Mouse (Mus musculus): ENCODE results near the gene Acot7. TPM values are rescaled to one million over a fixed set of nuclear protein-coding genes. Genes with fewer than 3 reads are reported as not detected.

Acot7 gene
- polyA plus RNA-seq, 1 experiment from 2014 or later, result 480 TPM

DNA sequence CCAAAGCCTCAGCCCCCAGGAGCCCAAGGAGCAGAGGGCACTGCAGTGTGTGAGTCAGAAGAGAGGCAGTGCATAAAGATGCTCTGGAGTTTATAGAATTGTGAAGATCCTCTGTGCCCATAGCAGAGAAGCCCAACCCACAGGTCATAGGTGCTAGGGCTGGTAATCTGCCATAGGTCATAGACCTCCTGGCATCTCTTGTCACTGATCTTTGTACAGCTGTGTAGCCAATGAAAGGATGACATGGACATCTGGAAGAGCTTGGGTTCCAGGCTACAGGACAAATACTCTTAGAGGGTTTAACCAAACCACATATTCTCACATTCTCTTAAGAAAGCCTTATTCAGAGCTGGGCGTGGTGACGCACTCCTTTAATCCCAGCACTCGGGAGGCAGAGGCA is 41.7 kb downstream of the Acot7 start:
- 95% methylated on average over 3 of the region's 3 CpGs for WGBS
- H3K27me3 ChIP-seq (ENCODE audit: control insufficient read depth, insufficient read depth, low read depth, low read length), result no peaks in the 10 kb centered on the region; the same call in 1 of the 2 replicates
- H3K9ac ChIP-seq (ENCODE audit: low read depth, low read length), result no peak overlapping the region
- peaks cover 25% of the 10 kb centered on the region for H3K4me1 ChIP-seq (ENCODE audit: control insufficient read depth, insufficient read depth, low read length)
- no peak overlapping the region for H3K4me3 ChIP-seq (ENCODE audit: low read depth, low read length)
- no peak overlapping the region for H3K4me2 ChIP-seq (ENCODE audit: low read length)
- ATAC-seq, result no peak
- H3K9me3 ChIP-seq (replicated peaks; ENCODE audit: control insufficient read depth, low read length, poor library complexity, severe bottlenecking), result no peaks in the 10 kb centered on the region
- H3K27ac ChIP-seq (ENCODE audit: low read length), result no peak overlapping the region
- peaks cover 7% of the 10 kb centered on the region; the same call in 1 of the 2 replicates for H3K36me3 ChIP-seq (ENCODE audit: control insufficient read depth, insufficient read depth, low read length)

DNA sequence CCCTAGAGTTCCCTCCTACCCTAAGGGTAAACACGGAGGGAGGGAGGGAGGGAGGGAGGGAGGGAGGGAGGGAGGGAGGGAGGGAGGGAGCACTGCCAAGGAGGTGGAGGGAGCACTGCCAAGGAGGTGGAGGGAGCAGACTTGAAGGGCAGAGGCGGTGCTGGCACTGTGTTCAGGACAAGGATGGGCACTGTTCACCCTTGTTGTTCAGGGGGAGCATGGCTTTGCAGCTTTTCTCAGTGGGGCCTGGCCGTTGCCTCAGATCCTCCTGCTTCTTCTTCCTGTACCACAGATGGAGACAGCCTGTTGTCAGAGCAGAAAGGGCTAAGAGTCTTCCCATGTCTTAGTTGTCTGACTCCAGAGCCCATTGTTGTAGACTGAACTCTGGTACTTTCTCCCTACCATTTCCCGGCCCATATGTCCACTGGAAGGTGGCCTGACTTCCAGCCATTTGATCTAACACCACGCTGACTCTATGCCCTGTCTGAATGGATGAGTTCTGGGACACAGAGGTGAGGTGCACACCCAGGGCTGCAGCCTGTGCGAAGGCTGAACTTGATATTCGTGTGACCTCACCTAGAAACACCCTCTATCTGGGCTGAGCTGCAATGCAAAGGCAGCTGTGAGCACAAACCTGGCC is 43.0 kb downstream of the Acot7 start:
- Histone ChIP-seq H3K36me3 (ENCODE audit: control insufficient read depth, insufficient read depth, low read length) (peaks cover 10% of the 10 kb centered on the region), H3K27ac (ENCODE audit: low read length) (peak overlapping the region; percentile 90), H3K27me3 (ENCODE audit: control insufficient read depth, insufficient read depth, low read depth, low read length) (no peaks in the 10 kb centered on the region; the same call in 1 of the 2 replicates), H3K4me2 (ENCODE audit: low read length) (peak overlapping the region; percentile 17), H3K9ac (ENCODE audit: low read depth, low read length) (peak overlapping the region; percentile 48; the same call in 1 of the 2 replicates), H3K4me1 (ENCODE audit: control insufficient read depth, insufficient read depth, low read length) (peaks cover 25% of the 10 kb centered on the region), H3K9me3 (replicated peaks; ENCODE audit: control insufficient read depth, low read length, poor library complexity, severe bottlenecking) (no peaks in the 10 kb centered on the region), H3K4me3 (ENCODE audit: low read depth, low read length) (no peak overlapping the region)
- WGBS, result 34% methylated on average over 6 of the region's 7 CpGs
- ATAC-seq, result peak; percentile 33; the same call in 1 of the 2 replicates

DNA sequence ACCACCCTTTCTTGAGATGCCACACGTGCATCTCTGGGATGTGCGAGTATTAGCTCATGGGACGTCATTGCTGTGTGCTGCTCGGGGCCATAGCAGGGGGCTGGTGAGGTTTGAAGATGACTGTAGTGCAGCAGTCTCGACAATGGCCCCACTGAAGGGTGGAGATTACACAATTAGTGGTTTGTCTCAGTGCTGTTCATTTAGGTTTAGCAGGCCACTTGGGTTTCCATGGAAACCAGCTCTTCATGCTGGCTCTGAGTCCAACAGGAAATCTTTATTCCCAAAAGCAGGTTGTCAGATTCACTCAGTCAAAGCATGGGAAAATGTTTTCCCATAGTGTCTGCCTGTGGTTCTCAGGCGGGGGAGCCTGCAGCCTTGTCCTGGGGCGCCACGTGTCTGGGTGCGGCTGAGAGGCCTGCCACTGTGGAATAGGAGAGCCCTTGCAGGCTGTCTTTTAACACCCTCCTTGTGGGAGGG is 43.5 kb downstream of the Acot7 start:
- Histone ChIP-seq H3K4me3 (ENCODE audit: low read depth, low read length) (no peak overlapping the region), H3K27ac (ENCODE audit: low read length) (peak overlapping the region; percentile 90), H3K4me1 (ENCODE audit: control insufficient read depth, insufficient read depth, low read length) (peaks cover 25% of the 10 kb centered on the region), H3K9me3 (replicated peaks; ENCODE audit: control insufficient read depth, low read length, poor library complexity, severe bottlenecking) (no peaks in the 10 kb centered on the region), H3K4me2 (ENCODE audit: low read length) (peak overlapping the region; percentile 17), H3K9ac (ENCODE audit: low read depth, low read length) (peak overlapping the region; percentile 48; the same call in 1 of the 2 replicates), H3K27me3 (ENCODE audit: control insufficient read depth, insufficient read depth, low read depth, low read length) (no peaks in the 10 kb centered on the region; the same call in 1 of the 2 replicates), H3K36me3 (ENCODE audit: control insufficient read depth, insufficient read depth, low read length) (peaks cover 10% of the 10 kb centered on the region)
- ATAC-seq, result peak; percentile 79
- WGBS, result 4% methylated on average over 9 of the region's 9 CpGs

DNA sequence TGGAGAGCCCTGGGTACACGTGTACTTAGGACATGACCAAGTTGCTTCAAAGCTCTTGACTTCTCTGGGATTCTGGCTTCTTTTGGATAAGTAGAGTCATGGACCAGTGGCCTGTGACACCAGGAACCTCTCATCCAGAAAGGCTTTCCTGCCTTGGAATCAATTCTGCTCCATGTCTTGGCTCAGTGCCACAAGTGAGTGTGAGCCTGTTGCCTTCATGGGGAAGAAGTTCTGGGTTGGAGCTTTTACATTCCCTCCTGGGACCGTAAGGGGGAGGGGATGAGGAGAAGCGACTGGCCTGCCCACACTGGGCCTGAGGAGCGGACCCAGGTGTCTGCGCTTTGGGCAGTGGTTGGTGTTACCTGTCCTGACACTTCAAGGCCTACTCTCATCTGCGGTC is 44.2 kb downstream of the Acot7 start:
- Histone ChIP-seq H3K27me3 (ENCODE audit: control insufficient read depth, insufficient read depth, low read depth, low read length) (no peaks in the 10 kb centered on the region), H3K9ac (ENCODE audit: low read depth, low read length) (no peak overlapping the region)
- 0 out of 2 replicates have a peak, but pooled peaks have one; percentile 1 for ATAC-seq

DNA sequence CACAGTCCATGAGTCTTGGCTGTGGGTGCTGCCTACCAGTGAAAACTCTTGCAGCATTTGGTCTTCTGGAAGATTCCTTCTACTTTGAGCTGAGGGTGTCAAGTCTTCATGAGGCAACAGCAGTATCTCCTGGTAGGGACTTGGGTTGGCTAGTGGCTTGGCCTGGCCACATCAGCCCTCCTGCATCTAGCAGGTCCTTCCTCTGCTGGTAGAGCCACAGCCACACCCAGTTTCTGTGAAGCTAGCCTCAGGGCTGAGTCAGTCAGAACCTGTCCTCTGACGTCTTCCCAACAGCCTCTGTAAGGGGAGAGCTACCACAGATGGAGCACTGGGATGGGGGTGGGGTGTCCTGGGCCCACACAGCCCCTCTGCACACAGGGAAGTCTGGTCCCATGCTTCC is 44.6 kb downstream of the Acot7 start:
- peaks cover 10% of the 10 kb centered on the region for H3K36me3 ChIP-seq (ENCODE audit: control insufficient read depth, insufficient read depth, low read length)
- no peak overlapping the region; the same call in 1 of the 2 replicates for H3K27ac ChIP-seq (ENCODE audit: low read length)
- H3K4me2 ChIP-seq (ENCODE audit: low read length), result no peak overlapping the region
- peaks cover 25% of the 10 kb centered on the region for H3K4me1 ChIP-seq (ENCODE audit: control insufficient read depth, insufficient read depth, low read length)
- H3K9me3 ChIP-seq (replicated peaks; ENCODE audit: control insufficient read depth, low read length, poor library complexity, severe bottlenecking), result no peaks in the 10 kb centered on the region
- WGBS, result 88% methylated on average over 1 of the region's 1 CpGs
- no peak overlapping the region for H3K4me3 ChIP-seq (ENCODE audit: low read depth, low read length)
- no peaks in the 10 kb centered on the region for H3K27me3 ChIP-seq (ENCODE audit: control insufficient read depth, insufficient read depth, low read depth, low read length)
- no peak overlapping the region for H3K9ac ChIP-seq (ENCODE audit: low read depth, low read length)
- no peak for ATAC-seq

More for the DNA sequence above, 44.2 kb downstream of the Acot7 start:
- Histone ChIP-seq H3K9me3 (replicated peaks; ENCODE audit: control insufficient read depth, low read length, poor library complexity, severe bottlenecking) (no peaks in the 10 kb centered on the region), H3K27ac (ENCODE audit: low read length) (peak overlapping the region; percentile 90), H3K4me1 (ENCODE audit: control insufficient read depth, insufficient read depth, low read length) (peaks cover 25% of the 10 kb centered on the region), H3K4me2 (ENCODE audit: low read length) (no peak overlapping the region), H3K4me3 (ENCODE audit: low read depth, low read length) (no peak overlapping the region), H3K36me3 (ENCODE audit: control insufficient read depth, insufficient read depth, low read length) (peaks cover 10% of the 10 kb centered on the region)
- WGBS, result 78% methylated on average over 6 of the region's 6 CpGs

DNA sequence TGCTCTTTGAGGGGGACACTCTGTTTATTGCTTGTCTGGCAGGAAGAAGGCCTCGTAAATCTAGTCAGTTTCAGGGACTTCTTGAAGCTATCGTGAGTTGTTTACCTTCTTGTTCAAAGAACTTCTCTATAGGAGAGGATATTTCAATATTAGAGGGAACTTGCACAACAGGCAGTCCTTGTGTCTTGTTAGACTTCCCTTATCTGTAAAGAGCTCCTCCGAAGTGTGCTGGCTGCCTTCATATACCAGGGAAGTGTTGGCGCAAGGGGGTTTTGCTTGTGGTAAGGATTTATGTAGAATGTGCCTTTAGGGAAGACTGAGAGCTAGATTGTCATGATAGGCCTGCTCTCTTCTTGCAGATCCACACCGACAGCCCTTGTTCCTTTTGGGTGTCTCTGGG is 46.2 kb downstream of the Acot7 start:
- Histone ChIP-seq H3K27me3 (ENCODE audit: control insufficient read depth, insufficient read depth, low read depth, low read length) (no peaks in the 10 kb centered on the region), H3K4me3 (ENCODE audit: low read depth, low read length) (no peak overlapping the region)
- WGBS, result 92% methylated on average over 5 of the region's 5 CpGs

DNA sequence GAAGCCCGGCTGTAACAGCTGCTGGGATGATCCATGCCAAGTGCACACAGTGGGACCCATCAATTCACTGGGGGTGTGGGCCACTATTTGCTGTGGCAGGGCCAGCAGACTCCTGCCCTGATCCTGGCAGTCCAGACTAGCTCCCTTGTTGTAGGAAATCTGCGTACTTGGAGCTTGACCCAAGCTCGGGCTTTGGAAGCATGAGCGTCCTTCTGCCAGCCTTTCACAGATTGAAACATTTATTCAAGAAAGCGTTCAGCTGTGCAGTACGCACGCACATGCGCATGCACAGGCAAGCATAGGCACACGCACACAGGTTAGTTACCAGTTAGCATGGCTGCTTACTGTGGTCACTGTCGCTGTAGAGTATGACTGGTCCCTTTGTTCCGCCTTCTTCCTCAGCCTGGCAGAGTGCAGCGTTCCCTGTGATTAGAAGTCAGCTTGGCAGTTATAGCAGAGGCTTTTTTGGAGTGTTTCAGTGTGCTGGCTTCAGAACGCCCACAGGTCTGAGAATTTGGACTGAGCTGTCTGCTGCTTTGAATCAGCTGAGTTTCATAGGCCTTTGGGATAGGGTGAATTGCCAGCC is 49.1 kb downstream of the Acot7 start:
- Histone ChIP-seq H3K4me1 (ENCODE audit: control insufficient read depth, insufficient read depth, low read length) (peaks cover 8% of the 10 kb centered on the region), H3K4me2 (ENCODE audit: low read length) (no peak overlapping the region), H3K36me3 (ENCODE audit: control insufficient read depth, insufficient read depth, low read length) (peaks cover 8% of the 10 kb centered on the region), H3K9me3 (replicated peaks; ENCODE audit: control insufficient read depth, low read length, poor library complexity, severe bottlenecking) (no peaks in the 10 kb centered on the region), H3K9ac (ENCODE audit: low read depth, low read length) (no peak overlapping the region), H3K4me3 (ENCODE audit: low read depth, low read length) (no peak overlapping the region), H3K27ac (ENCODE audit: low read length) (peak overlapping the region; percentile 67), H3K27me3 (ENCODE audit: control insufficient read depth, insufficient read depth, low read depth, low read length) (no peaks in the 10 kb centered on the region)
- WGBS, result 77% methylated on average over 13 of the region's 13 CpGs
- ATAC-seq, result peak; percentile 66; the same call in 1 of the 2 replicates

More for the DNA sequence above, 46.2 kb downstream of the Acot7 start:
- Histone ChIP-seq H3K4me2 (ENCODE audit: low read length) (no peak overlapping the region), H3K27ac (ENCODE audit: low read length) (no peak overlapping the region), H3K4me1 (ENCODE audit: control insufficient read depth, insufficient read depth, low read length) (peaks cover 25% of the 10 kb centered on the region), H3K9me3 (replicated peaks; ENCODE audit: control insufficient read depth, low read length, poor library complexity, severe bottlenecking) (no peaks in the 10 kb centered on the region), H3K36me3 (ENCODE audit: control insufficient read depth, insufficient read depth, low read length) (peaks cover 6% of the 10 kb centered on the region), H3K9ac (ENCODE audit: low read depth, low read length) (no peak overlapping the region)
- no peak for ATAC-seq

DNA sequence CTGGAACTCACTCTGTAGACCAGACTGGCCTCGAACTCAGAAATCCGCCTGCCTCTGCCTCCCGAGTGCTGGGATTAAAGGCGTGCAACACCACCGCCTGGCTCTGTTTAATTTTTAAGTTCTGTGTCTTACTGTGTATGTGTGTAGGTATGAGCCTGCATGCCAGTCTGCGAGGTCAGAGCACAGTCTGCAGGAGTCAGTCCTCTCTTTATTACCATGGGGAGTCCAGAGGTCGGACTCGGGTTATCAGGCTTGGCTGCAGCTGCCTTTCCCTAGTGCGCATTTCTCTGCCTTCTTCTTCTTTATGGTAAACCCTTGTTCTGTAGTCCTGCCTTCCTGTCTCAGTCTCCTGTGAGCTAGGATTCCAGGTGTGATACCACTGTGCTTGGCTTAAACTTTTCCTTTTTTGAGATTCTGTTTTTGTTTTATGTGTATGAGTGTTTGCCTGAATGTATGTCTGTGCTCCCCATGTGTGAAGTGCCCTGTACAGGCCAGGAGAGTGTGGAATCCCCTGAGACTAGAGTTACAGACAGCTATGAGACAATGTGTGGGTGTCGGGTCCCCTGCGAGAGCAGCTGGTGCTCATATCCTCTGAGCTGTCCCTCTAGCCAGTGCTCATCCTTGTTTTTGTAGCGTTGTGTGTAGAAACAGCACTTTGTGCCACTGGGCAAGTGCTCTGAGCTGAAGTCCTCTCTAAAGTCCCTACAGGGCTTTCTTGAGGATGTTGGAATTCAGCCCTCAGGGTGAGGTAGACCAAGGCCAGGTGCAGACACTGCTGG is 50.0 kb downstream of the Acot7 start:
- no peak for ATAC-seq
- WGBS, result 89% methylated on average over 12 of the region's 12 CpGs
- Histone ChIP-seq H3K9me3 (replicated peaks; ENCODE audit: control insufficient read depth, low read length, poor library complexity, severe bottlenecking) (no peaks in the 10 kb centered on the region), H3K4me1 (ENCODE audit: control insufficient read depth, insufficient read depth, low read length) (no peaks in the 10 kb centered on the region), H3K27me3 (ENCODE audit: control insufficient read depth, insufficient read depth, low read depth, low read length) (no peaks in the 10 kb centered on the region), H3K36me3 (ENCODE audit: control insufficient read depth, insufficient read depth, low read length) (peaks cover 8% of the 10 kb centered on the region), H3K4me3 (ENCODE audit: low read depth, low read length) (no peak overlapping the region), H3K9ac (ENCODE audit: low read depth, low read length) (no peak overlapping the region), H3K4me2 (ENCODE audit: low read length) (no peak overlapping the region), H3K27ac (ENCODE audit: low read length) (no peak overlapping the region)
